ENCODE assay signal across 17 mouse cellular contexts in the genomic region with DNA sequence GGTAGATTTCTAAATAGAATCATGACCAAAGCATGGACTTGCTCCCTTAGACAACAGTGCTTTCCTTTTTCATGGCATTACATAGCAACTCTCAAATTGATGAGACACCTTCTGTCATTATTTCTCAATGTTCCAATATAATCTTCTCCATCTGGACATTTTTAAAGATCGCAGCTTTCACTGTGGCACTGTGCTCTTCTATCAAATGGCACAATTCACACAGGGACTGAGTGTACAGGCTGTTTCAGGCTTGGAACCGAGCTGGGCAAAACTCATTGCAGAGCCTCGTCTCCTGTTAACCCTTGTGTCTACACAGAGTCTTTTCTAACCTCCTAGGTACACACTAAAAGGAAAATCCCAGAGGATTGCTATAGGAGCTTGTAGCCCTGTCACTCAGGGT.
DNase-seq lines count a peak whose midpoint lies in the region; TF ChIP-seq lines count a peak whose summit lies in the region.
"Had no signal": no experiment of that assay in that cellular context is flagged by ENCODE, and none has a peak within 500 bp of the region (broad histone marks: within the 10 kb centered on the region; RNA-seq: fewer than 3 reads in every experiment).

No protein-coding gene starts in this region.

- no peaks in the 10 kb centered on the region for H3K79me2 ChIP-seq in heart, adult 2 months (replicated peaks; ENCODE audit: control insufficient read depth, insufficient read depth, low read length)

- no peaks in the 10 kb centered on the region for H3K27me3 ChIP-seq in heart, adult 2 months (ENCODE audit: control insufficient read depth, insufficient read depth, low read length)
- H3K27me3 ChIP-seq: embryonic facial prominence, embryonic 13.5 days; hindbrain, embryonic 12.5 days; intestine, embryonic 15.5 days; kidney, embryonic 15.5 days; stomach, embryonic 15.5 days had no signal

- 60% methylated on average over 3 of the region's 3 CpGs for WGBS in heart, adult 2 months

- no peaks in the 10 kb centered on the region for H3K36me3 ChIP-seq in heart, adult 2 months (ENCODE audit: control insufficient read depth, insufficient read depth, low read length)
- H3K36me3 ChIP-seq: embryonic facial prominence, embryonic 13.5 days; hindbrain, embryonic 12.5 days; intestine, embryonic 15.5 days; kidney, embryonic 15.5 days; stomach, embryonic 15.5 days had no signal

- TF ChIP-seq POLR2A in heart, adult 2 months (IDR thresholded peaks at IDR 0.05; ENCODE audit: insufficient read depth, low read depth, low read length): no peak

- H3K4me3 ChIP-seq in heart, adult 2 months: no peak overlapping the region
- H3K4me3 ChIP-seq: embryonic facial prominence, embryonic 13.5 days; gastrocnemius, adult 2 months; hindbrain, embryonic 12.5 days; intestine, embryonic 15.5 days; kidney, embryonic 15.5 days; stomach, embryonic 15.5 days had no signal

- TF ChIP-seq CTCF in heart, adult 2 months (IDR thresholded peaks at IDR 0.05): no peak

- H3K4me1 ChIP-seq in heart, adult 2 months (ENCODE audit: control insufficient read depth, insufficient read depth, low read length): no peaks in the 10 kb centered on the region
- H3K4me1 ChIP-seq: embryonic facial prominence, embryonic 13.5 days; hindbrain, embryonic 12.5 days; intestine, embryonic 15.5 days; kidney, embryonic 15.5 days; stomach, embryonic 15.5 days had no signal

- DNase-seq in layer of hippocampus, adult 18-20 months (ENCODE audit: low spot score in 2 of 2): peak; percentile 52 to 85
- no peak for DNase-seq in layer of hippocampus, postnatal 25 days (ENCODE audit: extremely low spot score in 1 of 2, low spot score in 1 of 2)
- DNase-seq in cerebellum, adult 18-20 months: peak; percentile 34 to 43
- DNase-seq in cerebellum, postnatal 14 days: peak; percentile 29 to 48
- no peak for DNase-seq in thymus, postnatal 4 days
- no peak for DNase-seq in lung, postnatal 4 days
- no peak for DNase-seq in heart, adult 2 months
- DNase-seq: gastrocnemius, adult 2 months; heart, adult 18-20 months; liver; liver, postnatal 0 days; spleen, adult 18-20 months had no signal

- no peak overlapping the region for H3K27ac ChIP-seq in heart, adult 2 months
- H3K27ac ChIP-seq: embryonic facial prominence, embryonic 13.5 days; gastrocnemius, adult 2 months; hindbrain, embryonic 12.5 days; intestine, embryonic 15.5 days; kidney, embryonic 15.5 days; stomach, embryonic 15.5 days had no signal

- no peak overlapping the region for H3K9ac ChIP-seq in heart, adult 2 months (ENCODE audit: low read depth, low read length)
- H3K9ac ChIP-seq: embryonic facial prominence, embryonic 13.5 days; hindbrain, embryonic 12.5 days; intestine, embryonic 15.5 days; kidney, embryonic 15.5 days; liver, postnatal 0 days; stomach, embryonic 15.5 days had no signal

- intact Hi-C loops in heart, adult 2 months (cut with DNase I): no loop called here

- no peak for TF ChIP-seq EP300 in heart, adult 2 months (IDR thresholded peaks at IDR 0.05; ENCODE audit: insufficient read depth, low read depth, low read length)

Comparison
In these comparisons a context has a peak if more than half of its experiments do, and no peak if none do; other contexts are left out.
1. DNase-seq: peak in layer of hippocampus, adult 18-20 months (2 of 2), cerebellum, adult 18-20 months (2 of 2) and cerebellum, postnatal 14 days (2 of 2); none in layer of hippocampus, postnatal 25 days (0 of 2), thymus, postnatal 4 days (single experiment), lung, postnatal 4 days (0 of 2) and heart, adult 2 months (0 of 2).